Mouse (Mus musculus) NIH3T3 (cell line): Measurements from ENCODE around the gene Slc24a4.
"Not testable (repeated sequence)": the region's sequence is repeated elsewhere in the genome, so short reads cannot be mapped to it uniquely, and the experiment has no call there.

Experiments
- DNase-seq: peaks from one replicate; pipeline ENCODE4 v3.0.0-alpha.2; 2012; ENCODE audit warnings: low read depth

The Slc24a4 gene

GRCm38 (mm10) chr12:102250316-102250715 is 121.8 kb downstream of the Slc24a4 start:
- no peak for DNase-seq

GRCm38 (mm10) chr12:102251070-102251469 is 122.5 kb downstream of the Slc24a4 start:
- no peak for DNase-seq

GRCm38 (mm10) chr12:102251985-102252384 is 123.5 kb downstream of the Slc24a4 start:
- DNase-seq: no peak

- DNase-seq: no peak
Measured at GRCm38 (mm10) chr12:102252525-102252924, 124.0 kb downstream of the Slc24a4 start.

- DNase-seq: no peak
Measured at GRCm38 (mm10) chr12:102255012-102255411, 126.5 kb downstream of the Slc24a4 start.

- no peak for DNase-seq
Measured at GRCm38 (mm10) chr12:102258522-102259112, 130.1 kb downstream of the Slc24a4 start.

GRCm38 (mm10) chr12:102261933-102262396 is 133.4 kb downstream of the Slc24a4 start:
- DNase-seq: peak; percentile 34

GRCm38 (mm10) chr12:102262809-102263208 is 134.3 kb downstream of the Slc24a4 start:
- no peak for DNase-seq

GRCm38 (mm10) chr12:102263249-102263648 is 134.7 kb downstream of the Slc24a4 start:
- DNase-seq: no peak

- no peak for DNase-seq
Measured at GRCm38 (mm10) chr12:102266433-102266832, 137.9 kb downstream of the Slc24a4 start.

GRCm38 (mm10) chr12:102269144-102269543 is 140.6 kb downstream of the Slc24a4 start:
- no peak for DNase-seq

- no peak for DNase-seq
Measured at GRCm38 (mm10) chr12:102270776-102271405, 142.4 kb downstream of the Slc24a4 start.

GRCm38 (mm10) chr12:102271447-102271846 is 142.9 kb downstream of the Slc24a4 start:
- no peak for DNase-seq

GRCm38 (mm10) chr12:102275833-102276443 is 147.4 kb downstream of the Slc24a4 start:
- DNase-seq: peak; percentile 82

- DNase-seq: not testable (repeated sequence)
Measured at GRCm38 (mm10) chr12:102280290-102280689, 151.8 kb downstream of the Slc24a4 start.

- peak; percentile 55 for DNase-seq
Measured at GRCm38 (mm10) chr12:102280867-102281503, 152.5 kb downstream of the Slc24a4 start.

GRCm38 (mm10) chr12:102282126-102282525 is 153.6 kb downstream of the Slc24a4 start:
- no peak for DNase-seq

- DNase-seq: no peak
Measured at GRCm38 (mm10) chr12:102282763-102283482, 154.4 kb downstream of the Slc24a4 start, which contains the start of gene Rin3. Gene Rin3 (plus strand): TSS chr12:102283048.

GRCm38 (mm10) chr12:102283483-102284266 is 155.1 kb downstream of the Slc24a4 start:
- peak; percentile 28 for DNase-seq

GRCm38 (mm10) chr12:102284267-102284610 is 155.7 kb downstream of the Slc24a4 start:
- no peak for DNase-seq

GRCm38 (mm10) chr12:102284618-102285159 is 156.2 kb downstream of the Slc24a4 start:
- no peak for DNase-seq
